Mouse (Mus musculus) intestine, postnatal 0 days (tissue): ENCODE results near the gene Zan. TPM values are rescaled to one million over a fixed set of nuclear protein-coding genes. Genes with fewer than 3 reads are reported as not detected.

Experiments
- ATAC-seq: fragments of 200-750 bp; cut with Nextera tagmentation; 2 replicates; pipeline ENCODE4 v1.8.0; 2017; ENCODE audit warnings: mild to moderate bottlenecking, moderate TSS enrichment, moderate library complexity
- H3K27ac ChIP-seq: fragments of 300-500 bp; sonication (generic); 2 replicates; pipeline ENCODE4 v1.5.1; 2014; ENCODE audit warnings: mild to moderate bottlenecking, low read depth, low read length, moderate library complexity
- H3K27me3 ChIP-seq: fragments of 300-500 bp; sonication (generic); replicated peaks from 2 replicates; pipeline ENCODE4 v1.6.1; 2014; ENCODE audit warnings: low read length, mixed read lengths; ENCODE audit not compliant: control insufficient read depth, insufficient read depth
- H3K36me3 ChIP-seq: fragments of 300-500 bp; sonication (generic); 2 replicates; pipeline ENCODE4 v1.6.1; 2014; ENCODE audit warnings: mild to moderate bottlenecking, moderate library complexity; ENCODE audit not compliant: control insufficient read depth, insufficient read depth
- H3K4me1 ChIP-seq: fragments of 300-500 bp; sonication (generic); replicated peaks from 2 replicates; pipeline ENCODE4 v1.6.1; 2014; ENCODE audit warnings: antibody characterized with exemption, low read length, mixed read lengths; ENCODE audit not compliant: control insufficient read depth, insufficient read depth
- H3K4me2 ChIP-seq: fragments of 300-500 bp; sonication (generic); replicated peaks from 2 replicates; pipeline ENCODE4 v1.6.1; 2014; ENCODE audit warnings: low read depth, mild to moderate bottlenecking, moderate library complexity
- H3K4me3 ChIP-seq: fragments of 300-500 bp; sonication (generic); 2 replicates; pipeline ENCODE4 v1.5.1; 2014; ENCODE audit warnings: low read depth, low read length
- H3K9ac ChIP-seq: fragments of 300-500 bp; sonication (generic); 2 replicates; pipeline ENCODE4 v1.6.1; 2014; ENCODE audit warnings: mild to moderate bottlenecking, low read depth, low read length
- H3K9me3 ChIP-seq: fragments of 300-500 bp; sonication (generic); 2 replicates; pipeline ENCODE4 v1.6.1; 2016; ENCODE audit warnings: mixed run types; ENCODE audit not compliant: control insufficient read depth
- CTCF ChIP-seq: sonication (generic); IDR thresholded peaks from 2 replicates; pipeline ENCODE4 v1.5.1; 2016; ENCODE audit warnings: low read depth, mild to moderate bottlenecking, control low read depth, antibody characterized with exemption, moderate library complexity
- WGBS: fragments of 180-500 bp; shearing (Covaris S2); extraction: QIAGEN DNeasy Blood & Tissue Kit; methylation state at CpG from one replicate; pipeline ENCODE4 v1.1.7; 2014; 5-methylcytosine and 5-hydroxymethylcytosine counted together
- polyA plus RNA-seq: library from polyadenylated mRNA; unstranded; fragments of >200 nt; fragmentation: Nextera tagmentation; extraction: Ambion mirVana; gene quantifications from 2 replicates; pipeline ENCODE4 v1.2.1, GENCODE M21; 2015

Zan gene
- 0.35 and 0.42 TPM in 2 replicates for polyA plus RNA-seq

- no peak for ATAC-seq
- no peak within 1 kb of the TSS for H3K27ac ChIP-seq
- no peak within 1 kb of the TSS for H3K4me2 ChIP-seq
- no peaks in the 10 kb centered on the region for H3K27me3 ChIP-seq
- peaks cover 6% of the 10 kb centered on the region; the same call in 1 of the 2 replicates for H3K4me1 ChIP-seq
- no peak within 1 kb of the TSS for H3K9ac ChIP-seq
- TF ChIP-seq CTCF: no peak
- no peak within 1 kb of the TSS for H3K4me3 ChIP-seq
- no peaks in the 10 kb centered on the region for H3K9me3 ChIP-seq
- no peaks in the 10 kb centered on the region for H3K36me3 ChIP-seq
- WGBS: 81% methylated on average over 5 of the region's 5 CpGs
Observed at GRCm38 (mm10) chr5:137476964-137477363, at the start of gene Zan. Gene Zan (minus strand): TSS chr5:137477064.

- Histone ChIP-seq H3K4me3 (no peak overlapping the region), H3K36me3 (peaks cover 85% of the 10 kb centered on the region), H3K4me2 (no peak overlapping the region), H3K4me1 (0 out of 2 replicates have a peak, but pooled peaks cover 6% of the 10 kb centered on the region), H3K9me3 (no peaks in the 10 kb centered on the region), H3K27ac (peak overlapping the region; percentile 21; the same call in 1 of the 2 replicates), H3K27me3 (no peaks in the 10 kb centered on the region), H3K9ac (no peak overlapping the region)
- TF ChIP-seq CTCF: peak; percentile 35
- ATAC-seq: peak; percentile 36
- WGBS: 33% methylated on average over 16 of the region's 16 CpGs
Observed at GRCm38 (mm10) chr5:137526192-137526936, 49.5 kb upstream of the Zan start.

- Histone ChIP-seq H3K27me3 (no peaks in the 10 kb centered on the region), H3K9ac (no peak overlapping the region), H3K4me2 (no peak overlapping the region), H3K36me3 (peaks cover 94% of the 10 kb centered on the region), H3K4me3 (no peak overlapping the region), H3K4me1 (0 out of 2 replicates have a peak, but pooled peaks cover 6% of the 10 kb centered on the region), H3K9me3 (no peaks in the 10 kb centered on the region), H3K27ac (no peak overlapping the region)
- WGBS: 75% methylated on average over 16 of the region's 16 CpGs
- no peak for ATAC-seq
- no peak for TF ChIP-seq CTCF
Observed at GRCm38 (mm10) chr5:137525511-137525910, 48.6 kb upstream of the Zan start.

GRCm38 (mm10) chr5:137524671-137525070, 47.8 kb upstream of the Zan start:
- H3K9me3 ChIP-seq: no peaks in the 10 kb centered on the region
- no peak overlapping the region for H3K27ac ChIP-seq
- 85% methylated on average over 13 of the region's 13 CpGs for WGBS
- no peak overlapping the region for H3K4me3 ChIP-seq
- no peaks in the 10 kb centered on the region for H3K4me1 ChIP-seq
- H3K9ac ChIP-seq: no peak overlapping the region
- H3K27me3 ChIP-seq: no peaks in the 10 kb centered on the region
- TF ChIP-seq CTCF: no peak
- H3K36me3 ChIP-seq: peaks cover 95% of the 10 kb centered on the region
- ATAC-seq: no peak
- no peak overlapping the region for H3K4me2 ChIP-seq

GRCm38 (mm10) chr5:137524251-137524515, 47.3 kb upstream of the Zan start:
- ATAC-seq: no peak
- H3K36me3 ChIP-seq: peaks cover 95% of the 10 kb centered on the region
- no peaks in the 10 kb centered on the region for H3K27me3 ChIP-seq
- no peak overlapping the region for H3K9ac ChIP-seq
- H3K9me3 ChIP-seq: no peaks in the 10 kb centered on the region
- no peak overlapping the region for H3K4me2 ChIP-seq
- no peak overlapping the region for H3K4me3 ChIP-seq
- no peak overlapping the region for H3K27ac ChIP-seq
- no peaks in the 10 kb centered on the region for H3K4me1 ChIP-seq
- no peak for TF ChIP-seq CTCF
- WGBS: 85% methylated on average over 8 of the region's 8 CpGs

- Histone ChIP-seq H3K9me3 (no peaks in the 10 kb centered on the region), H3K27me3 (no peaks in the 10 kb centered on the region), H3K4me2 (no peak overlapping the region), H3K27ac (peak overlapping the region; percentile 41; the same call in 1 of the 2 replicates), H3K4me1 (no peaks in the 10 kb centered on the region), H3K9ac (no peak overlapping the region), H3K4me3 (no peak overlapping the region), H3K36me3 (peaks cover 95% of the 10 kb centered on the region)
- TF ChIP-seq CTCF: 0 out of 2 replicates have a peak, but pooled peaks have one; percentile 12
- ATAC-seq: no peak
- WGBS: 82% methylated on average over 25 of the region's 25 CpGs
Observed at GRCm38 (mm10) chr5:137523396-137524250, 46.8 kb upstream of the Zan start.
